ENCODE assay signal across 8 mouse cellular contexts in genomic region chr11:70017199-70017767, GRCm38 (mm10). TPM values are rescaled to one million over a fixed set of nuclear protein-coding genes. Genes with fewer than 3 reads are reported as not detected.
DNase-seq lines count a peak whose midpoint lies in the region; ATAC-seq and TF ChIP-seq lines count a peak whose summit lies in the region.
"Had no signal": no experiment of that assay in that cellular context is flagged by ENCODE, and none has a peak within 500 bp of the region (broad histone marks: within the 10 kb centered on the region; RNA-seq: fewer than 3 reads in every experiment).

No protein-coding gene starts in this region.

- no peak for TF ChIP-seq CTCF in layer of hippocampus, adult 2 months (conservative IDR thresholded peaks at IDR 0.05)
- TF ChIP-seq CTCF in hindbrain, postnatal 0 days (IDR thresholded peaks at IDR 0.05; ENCODE audit: low read depth), result no peak

- ATAC-seq in forebrain, embryonic 13.5 days, result no peak
- no peak for ATAC-seq in hindbrain, postnatal 0 days
- no peak for ATAC-seq in neural tube, embryonic 13.5 days (ENCODE audit: low read depth)

- DNase-seq in layer of hippocampus, adult 2 months (ENCODE audit: low spot score in 2 of 2), result no peak
- DNase-seq in layer of hippocampus, adult 11-12 months (ENCODE audit: low spot score), result no peak
- DNase-seq in hindbrain, postnatal 0 days (ENCODE audit: low spot score), result no peak
- no peak for DNase-seq in adrenal gland, postnatal 36 days
- DNase-seq in spleen, postnatal 10 days (ENCODE audit: low spot score in 2 of 2), result no peak
- DNase-seq: thymus, postnatal 14 days had no signal

- no peaks in the 10 kb centered on the region for H3K27me3 ChIP-seq in forebrain, embryonic 13.5 days
- no peaks in the 10 kb centered on the region for H3K27me3 ChIP-seq in hindbrain, postnatal 0 days (ENCODE audit: insufficient read depth, low read length)
- H3K27me3 ChIP-seq in neural tube, embryonic 13.5 days, result no peaks in the 10 kb centered on the region

- H3K36me3 ChIP-seq in forebrain, embryonic 13.5 days (ENCODE audit: poor library complexity, severe bottlenecking), result peaks cover 18% of the 10 kb centered on the region
- H3K36me3 ChIP-seq in hindbrain, postnatal 0 days (ENCODE audit: insufficient read depth, low read length), result peaks cover 6% of the 10 kb centered on the region
- H3K36me3 ChIP-seq in neural tube, embryonic 13.5 days, result peaks cover 20% of the 10 kb centered on the region

- peak overlapping the region; percentile 79; the same call in 1 of the 2 replicates for H3K4me3 ChIP-seq in layer of hippocampus, adult 2 months
- H3K4me3 ChIP-seq in forebrain, embryonic 13.5 days, result peak overlapping the region; percentile 71
- peak overlapping the region; percentile 80; the same call in 1 of the 2 replicates for H3K4me3 ChIP-seq in hindbrain, postnatal 0 days (ENCODE audit: low read length)
- peak overlapping the region; percentile 79 for H3K4me3 ChIP-seq in neural tube, embryonic 13.5 days

- peaks cover 56% of the 10 kb centered on the region for H3K4me1 ChIP-seq in forebrain, embryonic 13.5 days
- H3K4me1 ChIP-seq in hindbrain, postnatal 0 days (ENCODE audit: insufficient read depth, low read length), result peaks cover 42% of the 10 kb centered on the region
- peaks cover 59% of the 10 kb centered on the region for H3K4me1 ChIP-seq in neural tube, embryonic 13.5 days (replicated peaks)

- peak overlapping the region; percentile 96 for H3K27ac ChIP-seq in layer of hippocampus, adult 2 months
- H3K27ac ChIP-seq in forebrain, embryonic 13.5 days, result peak overlapping the region; percentile 96
- peak overlapping the region; percentile 95; the same call in 1 of the 2 replicates for H3K27ac ChIP-seq in hindbrain, postnatal 0 days
- H3K27ac ChIP-seq in neural tube, embryonic 13.5 days (replicated peaks), result peak overlapping the region; percentile 96

- H3K9ac ChIP-seq in forebrain, embryonic 13.5 days, result peak overlapping the region; percentile 92
- H3K9ac ChIP-seq in hindbrain, postnatal 0 days (replicated peaks; ENCODE audit: low read length), result peak overlapping the region; percentile 92
- peak overlapping the region; percentile 98 for H3K9ac ChIP-seq in neural tube, embryonic 13.5 days

- no peaks in the 10 kb centered on the region for H3K9me3 ChIP-seq in forebrain, embryonic 13.5 days (replicated peaks)
- H3K9me3 ChIP-seq in hindbrain, postnatal 0 days (ENCODE audit: low read length), result no peaks in the 10 kb centered on the region
- no peaks in the 10 kb centered on the region for H3K9me3 ChIP-seq in neural tube, embryonic 13.5 days

- peak overlapping the region; percentile 92 for H3K4me2 ChIP-seq in forebrain, embryonic 13.5 days
- peak overlapping the region; percentile 90 for H3K4me2 ChIP-seq in hindbrain, postnatal 0 days (ENCODE audit: low read depth, low read length)
- H3K4me2 ChIP-seq in neural tube, embryonic 13.5 days, result peak overlapping the region; percentile 79

- 29% methylated on average over 7 of the region's 7 CpGs for WGBS in forebrain, embryonic 13.5 days
- WGBS in hindbrain, postnatal 0 days, result 49% methylated on average over 7 of the region's 7 CpGs
- WGBS in neural tube, embryonic 13.5 days, result 58% methylated on average over 7 of the region's 7 CpGs

RNA-seq across cellular contexts. Expression of gene Dlg4, which starts 0.5 kb away (rescaled TPM):
- total RNA-seq in layer of hippocampus, adult 2 months (2021), result 100 to 1,000 TPM; 880 to 888 TPM
- 26.2 and 31.1 TPM in 2 replicates for polyA plus RNA-seq in forebrain, embryonic 13.5 days (2015; fragmentation: Nextera tagmentation; extraction: Ambion mirVana)
- total RNA-seq in hindbrain, postnatal 0 days (2014; rRNA removed), result 209 and 225 TPM in 2 replicates
- 18.8 and 22.4 TPM in 2 replicates for polyA plus RNA-seq in hindbrain, postnatal 0 days (2015; fragmentation: Nextera tagmentation; extraction: Ambion mirVana)
- 23.1 and 23.5 TPM in 2 replicates for polyA plus RNA-seq in neural tube, embryonic 13.5 days (2015; fragmentation: Nextera tagmentation; extraction: Ambion mirVana)
- total RNA-seq in adrenal gland, postnatal 36 days (2021), result 10 to 100 TPM; 27.4 to 40.4 TPM

RNA-seq across cellular contexts. Expression of gene Acadvl, which starts 2.1 kb away (rescaled TPM):
- 10 to 100 TPM; 54.9 to 63.7 TPM for total RNA-seq in layer of hippocampus, adult 2 months (2021)
- 48.7 and 51.3 TPM in 2 replicates for polyA plus RNA-seq in forebrain, embryonic 13.5 days (2015; fragmentation: Nextera tagmentation; extraction: Ambion mirVana)
- total RNA-seq in hindbrain, postnatal 0 days (2014; rRNA removed), result 44.4 and 47.2 TPM in 2 replicates
- polyA plus RNA-seq in hindbrain, postnatal 0 days (2015; fragmentation: Nextera tagmentation; extraction: Ambion mirVana), result 65.2 and 75.2 TPM in 2 replicates
- 58.2 and 60.9 TPM in 2 replicates for polyA plus RNA-seq in neural tube, embryonic 13.5 days (2015; fragmentation: Nextera tagmentation; extraction: Ambion mirVana)
- total RNA-seq in adrenal gland, postnatal 36 days (2021), result 100 to 1,000 TPM; 543 to 557 TPM

RNA-seq across cellular contexts. Expression of gene Dvl2, which starts 16.9 kb away (rescaled TPM):
- total RNA-seq in layer of hippocampus, adult 2 months (2021), result 10 to 100 TPM; 40.6 to 45.3 TPM
- 31.8 and 35.4 TPM in 2 replicates for polyA plus RNA-seq in forebrain, embryonic 13.5 days (2015; fragmentation: Nextera tagmentation; extraction: Ambion mirVana)
- 20.9 and 37.3 TPM in 2 replicates for total RNA-seq in hindbrain, postnatal 0 days (2014; rRNA removed)
- 18.1 and 19.3 TPM in 2 replicates for polyA plus RNA-seq in hindbrain, postnatal 0 days (2015; fragmentation: Nextera tagmentation; extraction: Ambion mirVana)
- 26.7 and 28.8 TPM in 2 replicates for polyA plus RNA-seq in neural tube, embryonic 13.5 days (2015; fragmentation: Nextera tagmentation; extraction: Ambion mirVana)
- total RNA-seq in adrenal gland, postnatal 36 days (2021), result 10 to 100 TPM; 15.6 to 17.4 TPM

RNA-seq across cellular contexts. Expression of gene Phf23, which starts 21.7 kb away (rescaled TPM):
- 10 to 100 TPM; 40.5 to 42.6 TPM for total RNA-seq in layer of hippocampus, adult 2 months (2021)
- polyA plus RNA-seq in forebrain, embryonic 13.5 days (2015; fragmentation: Nextera tagmentation; extraction: Ambion mirVana), result 78.5 and 79.9 TPM in 2 replicates
- 34.3 and 47.9 TPM in 2 replicates for total RNA-seq in hindbrain, postnatal 0 days (2014; rRNA removed)
- 44.0 and 46.0 TPM in 2 replicates for polyA plus RNA-seq in hindbrain, postnatal 0 days (2015; fragmentation: Nextera tagmentation; extraction: Ambion mirVana)
- polyA plus RNA-seq in neural tube, embryonic 13.5 days (2015; fragmentation: Nextera tagmentation; extraction: Ambion mirVana), result 74.2 and 76.3 TPM in 2 replicates
- total RNA-seq in adrenal gland, postnatal 36 days (2021), result 10 to 100 TPM; 54.6 to 57.1 TPM

RNA-seq across cellular contexts. Expression of gene Gabarap, which starts 26.3 kb away (rescaled TPM):
- 100 to 1,000 TPM; 216 to 229 TPM for total RNA-seq in layer of hippocampus, adult 2 months (2021)
- polyA plus RNA-seq in forebrain, embryonic 13.5 days (2015; fragmentation: Nextera tagmentation; extraction: Ambion mirVana), result 598 and 670 TPM in 2 replicates
- total RNA-seq in hindbrain, postnatal 0 days (2014; rRNA removed), result 175 and 209 TPM in 2 replicates
- polyA plus RNA-seq in hindbrain, postnatal 0 days (2015; fragmentation: Nextera tagmentation; extraction: Ambion mirVana), result 548 and 563 TPM in 2 replicates
- polyA plus RNA-seq in neural tube, embryonic 13.5 days (2015; fragmentation: Nextera tagmentation; extraction: Ambion mirVana), result 679 and 746 TPM in 2 replicates
- 100 to 1,000 TPM; 421 to 450 TPM for total RNA-seq in adrenal gland, postnatal 36 days (2021)

Comparison
In these comparisons a context has a peak if more than half of its experiments do, and no peak if none do; other contexts are left out.
1. RNA of gene Acadvl, which starts 2.1 kb away (total RNA-seq): 543 to 557 TPM in adrenal gland, postnatal 36 days; 54.9 to 63.7 TPM in layer of hippocampus, adult 2 months and 44.4 to 47.2 TPM in hindbrain, postnatal 0 days; every median in the first group is over 4 times any median in the second.
2. Peak in every context shown above with its lines, with median percentiles within 50 percentile points of each other: H3K27ac ChIP-seq, H3K4me3 ChIP-seq, H3K4me2 ChIP-seq and H3K9ac ChIP-seq.